Mouse (Mus musculus): ENCODE measurements around the gene Cox6b1. TPM values are rescaled to one million over a fixed set of nuclear protein-coding genes. Genes with fewer than 3 reads are reported as not detected.

The Cox6b1 gene
- polyA plus RNA-seq, 1 experiment from 2014 or later: 1,738 TPM

- Histone ChIP-seq H3K9me3 (ENCODE audit: control insufficient read depth) (no peaks in the 10 kb centered on the region), H3K9ac (ENCODE audit: low read depth, low read length) (no peak overlapping the region), H3K4me2 (replicated peaks; ENCODE audit: low read depth) (no peak overlapping the region), H3K36me3 (ENCODE audit: control insufficient read depth, insufficient read depth) (peaks cover 21% of the 10 kb centered on the region), H3K4me1 (replicated peaks; ENCODE audit: control insufficient read depth, insufficient read depth, low read length) (no peaks in the 10 kb centered on the region), H3K27me3 (replicated peaks; ENCODE audit: control insufficient read depth, insufficient read depth, low read length) (no peaks in the 10 kb centered on the region), H3K27ac (ENCODE audit: low read depth, low read length) (no peak overlapping the region), H3K4me3 (ENCODE audit: low read depth, low read length) (no peak overlapping the region)
- 0 out of 2 replicates have a peak, but pooled peaks have one; percentile 44 for ATAC-seq
- TF ChIP-seq CTCF (IDR thresholded peaks at IDR 0.05; ENCODE audit: low read depth): peak; percentile 78
- 19% methylated on average over 14 of the region's 14 CpGs for WGBS
Observed at GRCm38 (mm10) chr7:30613529-30614112, 12.3 kb downstream of the Cox6b1 start.

- Histone ChIP-seq H3K4me3 (ENCODE audit: low read depth, low read length) (no peak within 1 kb of the TSS), H3K27me3 (replicated peaks; ENCODE audit: control insufficient read depth, insufficient read depth, low read length) (no peaks in the 10 kb centered on the region), H3K4me2 (replicated peaks; ENCODE audit: low read depth) (no peak within 1 kb of the TSS), H3K27ac (ENCODE audit: low read depth, low read length) (no peak within 1 kb of the TSS), H3K9ac (ENCODE audit: low read depth, low read length) (no peak within 1 kb of the TSS), H3K9me3 (ENCODE audit: control insufficient read depth) (no peaks in the 10 kb centered on the region), H3K4me1 (replicated peaks; ENCODE audit: control insufficient read depth, insufficient read depth, low read length) (no peaks in the 10 kb centered on the region), H3K36me3 (ENCODE audit: control insufficient read depth, insufficient read depth) (peaks cover 14% of the 10 kb centered on the region)
- 32% methylated on average over 8 of the region's 8 CpGs for WGBS
- TF ChIP-seq CTCF (IDR thresholded peaks at IDR 0.05; ENCODE audit: low read depth): no peak
- no peak for ATAC-seq
Observed at GRCm38 (mm10) chr7:30612654-30613402, 13.1 kb downstream of the Cox6b1 start, which contains the start of gene Upk1a. Upk1a (minus strand) TSS chr7:30612847.

GRCm38 (mm10) chr7:30610043-30610442 is 15.9 kb downstream of the Cox6b1 start:
- no peak for ATAC-seq
- H3K27me3 ChIP-seq (replicated peaks; ENCODE audit: control insufficient read depth, insufficient read depth, low read length): no peaks in the 10 kb centered on the region
- H3K9me3 ChIP-seq (ENCODE audit: control insufficient read depth): no peaks in the 10 kb centered on the region
- no peak overlapping the region for H3K4me2 ChIP-seq (replicated peaks; ENCODE audit: low read depth)
- H3K4me3 ChIP-seq (ENCODE audit: low read depth, low read length): no peak overlapping the region
- WGBS: 28% methylated on average over 7 of the region's 7 CpGs
- no peaks in the 10 kb centered on the region for H3K4me1 ChIP-seq (replicated peaks; ENCODE audit: control insufficient read depth, insufficient read depth, low read length)
- no peak overlapping the region for H3K9ac ChIP-seq (ENCODE audit: low read depth, low read length)
- peak; percentile 23; the same call in 1 of the 2 replicates for TF ChIP-seq CTCF (IDR thresholded peaks at IDR 0.05; ENCODE audit: low read depth)
- H3K36me3 ChIP-seq (ENCODE audit: control insufficient read depth, insufficient read depth): no peaks in the 10 kb centered on the region; the same call in 1 of the 2 replicates
- no peak overlapping the region for H3K27ac ChIP-seq (ENCODE audit: low read depth, low read length)

- Histone ChIP-seq H3K4me1 (replicated peaks; ENCODE audit: control insufficient read depth, insufficient read depth, low read length) (no peaks in the 10 kb centered on the region), H3K9ac (ENCODE audit: low read depth, low read length) (no peak overlapping the region), H3K9me3 (ENCODE audit: control insufficient read depth) (no peaks in the 10 kb centered on the region), H3K36me3 (ENCODE audit: control insufficient read depth, insufficient read depth) (no peaks in the 10 kb centered on the region), H3K27me3 (replicated peaks; ENCODE audit: control insufficient read depth, insufficient read depth, low read length) (no peaks in the 10 kb centered on the region), H3K4me3 (ENCODE audit: low read depth, low read length) (no peak overlapping the region), H3K4me2 (replicated peaks; ENCODE audit: low read depth) (no peak overlapping the region), H3K27ac (ENCODE audit: low read depth, low read length) (no peak overlapping the region)
- WGBS: 47% methylated on average over 16 of the region's 16 CpGs
- TF ChIP-seq CTCF (IDR thresholded peaks at IDR 0.05; ENCODE audit: low read depth): no peak
- no peak for ATAC-seq
Observed at GRCm38 (mm10) chr7:30608476-30608875, 17.5 kb downstream of the Cox6b1 start.

GRCm38 (mm10) chr7:30607706-30608309 is 18.1 kb downstream of the Cox6b1 start:
- no peak overlapping the region for H3K4me2 ChIP-seq (replicated peaks; ENCODE audit: low read depth)
- peak; percentile 84 for TF ChIP-seq CTCF (IDR thresholded peaks at IDR 0.05; ENCODE audit: low read depth)
- no peak overlapping the region for H3K4me3 ChIP-seq (ENCODE audit: low read depth, low read length)
- 0 out of 2 replicates have a peak, but pooled peaks have one; percentile 38 for ATAC-seq
- H3K36me3 ChIP-seq (ENCODE audit: control insufficient read depth, insufficient read depth): no peaks in the 10 kb centered on the region
- WGBS: 27% methylated on average over 8 of the region's 8 CpGs
- no peak overlapping the region for H3K27ac ChIP-seq (ENCODE audit: low read depth, low read length)
- no peak overlapping the region for H3K9ac ChIP-seq (ENCODE audit: low read depth, low read length)
- H3K9me3 ChIP-seq (ENCODE audit: control insufficient read depth): no peaks in the 10 kb centered on the region
- H3K4me1 ChIP-seq (replicated peaks; ENCODE audit: control insufficient read depth, insufficient read depth, low read length): no peaks in the 10 kb centered on the region
- H3K27me3 ChIP-seq (replicated peaks; ENCODE audit: control insufficient read depth, insufficient read depth, low read length): no peaks in the 10 kb centered on the region

GRCm38 (mm10) chr7:30604944-30605343 is 21.0 kb downstream of the Cox6b1 start:
- 80% methylated on average over 8 of the region's 8 CpGs for WGBS
- no peak for ATAC-seq
- TF ChIP-seq CTCF (IDR thresholded peaks at IDR 0.05; ENCODE audit: low read depth): no peak
- H3K27me3 ChIP-seq (replicated peaks; ENCODE audit: control insufficient read depth, insufficient read depth, low read length): no peaks in the 10 kb centered on the region
- H3K27ac ChIP-seq (ENCODE audit: low read depth, low read length): no peak overlapping the region
- H3K9ac ChIP-seq (ENCODE audit: low read depth, low read length): no peak overlapping the region
- no peaks in the 10 kb centered on the region for H3K36me3 ChIP-seq (ENCODE audit: control insufficient read depth, insufficient read depth)
- no peaks in the 10 kb centered on the region for H3K4me1 ChIP-seq (replicated peaks; ENCODE audit: control insufficient read depth, insufficient read depth, low read length)
- H3K9me3 ChIP-seq (ENCODE audit: control insufficient read depth): no peaks in the 10 kb centered on the region
- H3K4me2 ChIP-seq (replicated peaks; ENCODE audit: low read depth): no peak overlapping the region
- H3K4me3 ChIP-seq (ENCODE audit: low read depth, low read length): no peak overlapping the region

Measured in intestine, postnatal 0 days (tissue).